ENCODE assay signal across 13 mouse cellular contexts in genomic region chr2:78427659-78428336, GRCm38 (mm10).
"Had no signal": no experiment of that assay in that cellular context is flagged by ENCODE, and none has a peak within 500 bp of the region (broad histone marks: within the 10 kb centered on the region; RNA-seq: fewer than 3 reads in every experiment).

No protein-coding gene starts in this region.

- H3K4me3 ChIP-seq: layer of hippocampus, adult 2 months; limb, embryonic 12.5 days; midbrain, embryonic 15.5 days; neural tube, embryonic 13.5 days had no signal

- H3K9ac ChIP-seq: limb, embryonic 12.5 days; liver, embryonic 14.5 days; midbrain, embryonic 15.5 days; neural tube, embryonic 13.5 days had no signal

- ATAC-seq: midbrain, embryonic 15.5 days had no signal

- DNase-seq: kidney, postnatal 25 days; liver; lung, adult 18-20 months; retina, postnatal 1 day; right cerebral cortex, postnatal 4 days; spleen, adult 18-20 months; thymus, adult 18-20 months; thymus, postnatal 14 days had no signal

- H3K4me2 ChIP-seq: limb, embryonic 12.5 days; midbrain, embryonic 15.5 days; neural tube, embryonic 13.5 days had no signal

- H3K9me3 ChIP-seq: limb, embryonic 12.5 days; midbrain, embryonic 15.5 days; neural tube, embryonic 13.5 days had no signal

- H3K27me3 ChIP-seq: limb, embryonic 12.5 days; midbrain, embryonic 15.5 days; neural tube, embryonic 13.5 days had no signal

- H3K36me3 ChIP-seq: limb, embryonic 12.5 days; midbrain, embryonic 15.5 days; neural tube, embryonic 13.5 days had no signal

- H3K27ac ChIP-seq: layer of hippocampus, adult 2 months; limb, embryonic 12.5 days; liver, embryonic 14.5 days; midbrain, embryonic 15.5 days; neural tube, embryonic 13.5 days had no signal

- H3K4me1 ChIP-seq: limb, embryonic 12.5 days; midbrain, embryonic 15.5 days; neural tube, embryonic 13.5 days had no signal
